Mouse (Mus musculus): ENCODE results near the gene Zfp768.
"Not testable (repeated sequence)": the region's sequence is repeated elsewhere in the genome, so short reads cannot be mapped to it uniquely, and the experiment has no call there.

Zfp768 gene

DNA sequence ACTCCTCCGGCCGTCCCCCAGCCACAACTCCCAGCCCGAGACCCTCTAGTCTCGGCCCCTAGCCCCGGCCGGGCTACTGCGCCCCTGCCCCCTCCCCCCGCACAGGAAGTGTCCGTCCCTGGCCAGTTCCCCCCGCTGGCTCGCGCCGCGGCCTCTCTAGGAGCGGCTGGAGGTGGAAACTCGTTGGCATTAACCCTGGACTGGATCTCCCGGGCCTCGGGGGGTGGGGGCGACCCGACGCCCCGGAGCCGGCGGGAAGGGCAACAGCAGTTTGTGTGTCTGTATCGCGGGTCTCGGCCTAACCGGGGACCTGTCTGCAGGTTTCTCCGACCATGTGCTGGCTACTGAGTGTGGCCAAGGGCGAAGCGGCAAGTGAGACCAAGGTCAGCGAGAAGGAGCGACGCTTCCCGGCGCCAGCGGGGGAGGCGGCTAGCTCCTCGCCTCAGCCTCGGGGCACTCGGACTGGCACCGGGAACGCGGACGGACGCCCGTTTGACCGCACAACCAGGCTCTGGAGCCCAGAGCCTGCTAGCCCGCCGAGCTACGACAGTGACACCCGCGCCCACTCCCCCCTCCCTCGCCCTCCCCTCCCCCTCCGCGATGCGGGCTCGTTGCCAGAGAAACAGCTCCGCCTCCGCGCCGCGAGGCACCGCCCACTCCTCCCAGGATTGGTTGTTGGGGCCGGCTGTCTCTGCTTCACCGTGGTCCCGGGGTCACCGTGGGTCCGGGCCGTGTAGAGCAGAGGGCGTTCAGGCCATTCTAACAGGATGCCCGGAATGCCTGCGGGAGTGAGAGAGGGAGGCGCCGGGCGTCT lies at the start of gene Zfp768:
Zfp768 (minus strand) TSS at position 78 of the 814 bp plus-strand sequence.
- peak; percentile 89 for DNase-seq (ENCODE audit: extremely low read depth, insufficient read length, low spot score)

DNA sequence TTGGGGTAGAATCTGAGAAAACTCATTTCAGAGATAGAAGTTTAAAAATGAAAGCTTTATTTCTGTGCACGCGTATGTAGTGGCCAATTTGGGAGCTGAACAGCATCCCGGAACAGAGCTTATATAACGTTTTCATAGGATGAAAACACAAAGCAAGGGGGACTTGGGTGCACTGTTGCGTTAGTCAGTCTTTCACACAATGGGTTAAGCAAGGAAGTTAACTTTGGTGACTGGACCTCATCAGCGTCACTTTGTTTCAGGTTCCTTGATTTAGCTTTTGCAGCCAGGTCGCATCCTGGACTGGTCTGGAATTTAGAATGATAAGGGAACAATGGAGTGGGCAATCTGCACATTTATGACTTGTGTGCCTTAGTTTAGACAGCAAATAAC lies 48.5 kb upstream of the Zfp768 start:
- no peak for DNase-seq (ENCODE audit: extremely low read depth, insufficient read length, low spot score)

DNA sequence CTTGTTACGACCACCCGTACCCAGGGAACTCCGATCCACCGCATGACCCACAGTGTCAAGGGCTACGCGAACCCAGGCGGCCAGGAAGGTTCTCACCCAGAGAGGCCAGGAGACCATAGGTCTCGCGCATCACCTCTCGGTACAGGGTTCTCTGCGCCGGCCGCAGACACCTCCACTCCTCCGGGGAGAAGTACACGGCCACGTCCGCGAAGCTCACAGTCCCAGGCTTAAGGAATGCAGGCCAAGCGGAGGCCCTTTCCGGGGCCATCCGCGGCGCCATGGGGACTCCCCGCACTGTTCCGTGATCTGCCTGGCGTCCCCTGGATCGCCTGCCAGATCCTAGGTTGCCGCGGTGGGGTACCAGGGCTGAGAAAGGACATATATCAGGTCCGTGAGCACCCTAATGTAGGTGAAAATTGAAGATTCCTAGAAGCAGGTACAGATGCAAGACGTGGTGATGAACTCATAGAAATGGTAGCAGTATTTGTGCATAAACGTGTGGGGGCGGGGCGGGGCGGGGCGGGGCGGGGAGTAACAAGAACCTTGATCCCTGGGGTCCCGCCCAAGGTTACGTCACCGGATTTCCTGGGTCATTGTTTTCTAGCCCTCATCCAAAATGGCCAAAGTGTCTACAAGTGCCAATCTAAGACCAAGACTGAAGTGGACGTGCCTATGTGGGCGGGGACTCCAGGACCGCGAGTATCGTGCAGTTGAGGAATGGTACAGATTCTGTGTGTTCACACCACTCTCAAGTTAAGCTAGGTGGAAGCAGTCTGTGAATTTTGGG lies 48.0 kb upstream of the Zfp768 start, which contains the start of gene E430018J23Rik:
E430018J23Rik (minus strand) TSS at position 473 of the 787 bp plus-strand sequence.
- DNase-seq (ENCODE audit: extremely low read depth, insufficient read length, low spot score) = peak; percentile 72

DNA sequence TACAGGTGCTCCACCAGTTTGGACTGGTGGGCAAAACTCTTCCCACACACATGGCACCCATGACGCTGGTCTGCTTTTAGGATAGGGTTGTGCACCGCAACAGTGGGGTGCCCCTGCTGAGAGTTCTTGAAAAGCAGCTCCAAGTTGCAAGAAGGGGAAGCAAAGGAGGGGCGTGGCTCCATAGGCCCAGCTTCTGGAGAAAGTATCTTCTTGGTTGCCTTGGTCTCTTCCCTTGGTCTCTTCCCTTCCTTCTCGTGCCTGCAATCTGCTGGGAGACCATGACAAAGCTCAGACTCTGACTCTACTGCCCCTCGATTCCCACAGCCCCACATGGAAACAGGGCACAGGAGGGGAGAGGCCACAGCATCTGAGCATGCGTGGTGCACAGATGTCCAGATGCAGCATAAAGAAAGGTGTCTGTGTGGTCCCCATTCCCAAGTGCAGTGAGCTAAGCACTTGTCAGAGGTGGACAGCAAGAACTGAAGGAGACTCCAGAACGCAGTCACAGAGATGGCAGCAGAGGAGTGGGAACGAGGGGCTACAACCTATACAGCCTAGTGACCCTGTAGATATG lies 46.9 kb upstream of the Zfp768 start:
- no peak for DNase-seq (ENCODE audit: extremely low read depth, insufficient read length, low spot score)

DNA sequence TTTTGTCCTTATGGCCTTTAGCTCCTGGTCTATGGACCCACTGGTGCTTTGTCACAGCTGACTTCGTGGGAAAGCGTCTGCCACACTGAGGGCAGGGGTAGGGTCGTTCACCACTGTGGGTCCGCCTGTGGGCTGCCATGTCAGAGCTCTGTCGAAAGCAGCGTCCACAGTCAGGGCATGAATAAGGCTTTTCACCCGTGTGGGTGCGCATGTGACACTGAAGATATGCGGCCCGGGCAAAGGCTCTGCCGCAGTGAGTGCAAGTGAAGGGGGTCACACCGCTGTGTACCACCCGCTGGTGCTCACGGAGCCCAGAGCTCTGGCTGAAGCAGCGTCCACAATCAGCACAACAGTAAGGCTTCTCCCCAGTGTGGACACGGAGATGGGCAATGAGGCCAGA lies 46.1 kb upstream of the Zfp768 start:
- no peak for DNase-seq (ENCODE audit: extremely low read depth, insufficient read length, low spot score)

DNA sequence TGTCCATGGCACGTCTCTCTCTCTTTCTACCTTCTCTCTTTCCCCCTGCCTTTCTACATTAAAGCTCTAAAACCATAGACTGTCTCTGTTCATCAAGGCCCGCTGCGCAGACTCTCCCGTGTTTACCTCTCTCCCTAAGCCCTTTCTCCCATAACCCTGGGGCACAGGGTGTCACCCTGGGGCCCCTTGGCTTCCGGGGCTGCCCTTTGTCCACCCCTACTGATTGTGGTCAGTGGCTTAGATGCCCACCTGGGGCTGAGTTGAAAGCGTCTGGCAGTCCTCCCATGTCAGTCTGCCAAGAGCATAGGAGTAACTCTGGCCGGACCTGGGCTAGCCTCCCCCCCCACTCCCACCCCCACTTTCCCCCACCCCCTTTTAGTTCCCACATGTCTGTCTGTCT lies 44.9 kb upstream of the Zfp768 start:
- no peak for DNase-seq (ENCODE audit: extremely low read depth, insufficient read length, low spot score)

DNA sequence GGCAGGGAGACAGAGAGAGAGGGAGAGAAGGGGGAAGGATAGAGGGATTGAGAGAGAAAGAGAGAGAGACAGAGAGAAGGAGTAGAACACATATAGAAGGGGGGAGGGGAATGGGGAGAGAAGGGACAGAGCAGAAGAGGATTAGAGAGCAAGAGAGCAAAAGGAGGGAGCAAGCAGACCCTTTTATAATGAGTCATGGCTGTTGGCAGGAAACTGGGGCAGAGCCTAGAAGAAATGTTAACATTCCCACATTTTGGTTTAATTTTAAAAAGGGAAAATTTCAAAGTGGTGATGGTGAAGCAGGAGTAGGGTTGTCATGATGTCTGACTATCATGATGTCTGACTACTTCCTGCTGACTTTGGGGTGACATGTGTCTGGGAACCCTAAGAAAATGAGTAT lies 42.8 kb upstream of the Zfp768 start:
- DNase-seq (ENCODE audit: extremely low read depth, insufficient read length, low spot score) = not testable (repeated sequence)

DNA sequence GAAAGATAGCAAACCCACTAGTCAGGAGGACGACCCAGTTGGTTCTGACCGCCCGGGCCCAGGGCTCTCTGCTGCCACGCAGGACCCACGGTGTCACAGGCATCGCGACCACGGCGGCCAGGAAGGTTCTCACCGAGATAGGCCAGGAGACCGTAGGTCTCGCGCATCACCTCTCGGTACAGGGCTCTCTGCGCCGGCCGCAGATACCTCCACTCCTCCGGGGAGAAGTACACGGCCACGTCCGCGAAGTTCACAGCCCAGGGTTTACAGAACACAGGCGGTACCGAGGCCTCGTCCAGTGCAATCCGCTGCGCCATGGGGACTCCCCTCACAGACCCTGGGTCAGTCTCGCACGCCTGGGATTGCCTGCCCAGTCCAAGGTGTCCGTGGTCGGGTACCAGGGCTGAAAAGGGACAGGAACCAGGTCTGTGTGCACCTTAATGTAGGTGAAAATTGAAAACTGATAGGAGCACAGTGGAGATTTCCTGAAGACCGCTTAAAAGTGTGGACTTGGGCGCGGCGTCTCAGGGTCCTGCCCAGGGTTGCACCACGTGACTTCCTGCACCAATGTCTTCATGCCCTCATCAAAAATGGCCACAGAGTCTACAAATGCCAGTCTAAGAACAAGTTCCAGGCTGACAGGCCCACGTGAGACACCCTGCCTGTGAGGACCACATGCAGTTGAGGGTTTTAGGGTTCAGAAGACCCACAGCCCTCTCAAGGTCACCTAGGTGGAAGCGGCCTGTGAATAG lies 41.4 kb upstream of the Zfp768 start, which contains the start of gene 9130019O22Rik:
9130019O22Rik (minus strand) TSS at position 526 of the 752 bp plus-strand sequence.
- DNase-seq (ENCODE audit: extremely low read depth, insufficient read length, low spot score) = peak; percentile 68

DNA sequence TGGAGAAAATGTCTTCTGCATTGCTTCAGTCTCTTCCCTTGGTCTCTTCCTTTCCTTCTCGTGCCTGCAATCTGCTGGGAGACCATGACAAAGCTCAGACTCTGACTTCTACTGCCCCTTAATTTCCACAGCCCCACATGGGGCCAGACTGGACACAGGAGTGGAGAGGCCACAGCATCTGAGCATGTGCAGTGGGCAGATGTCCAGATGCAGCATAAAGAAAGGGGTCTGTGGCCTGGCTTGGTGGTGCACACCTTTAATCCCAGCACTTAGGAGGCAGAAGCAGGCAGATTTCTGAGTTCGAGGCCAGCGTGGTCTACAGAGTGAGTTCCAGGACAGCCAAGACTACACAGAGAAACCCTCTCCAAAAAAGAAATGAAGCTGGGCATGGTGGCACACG lies 40.2 kb upstream of the Zfp768 start:
- DNase-seq (ENCODE audit: extremely low read depth, insufficient read length, low spot score) = not testable (repeated sequence)

DNA sequence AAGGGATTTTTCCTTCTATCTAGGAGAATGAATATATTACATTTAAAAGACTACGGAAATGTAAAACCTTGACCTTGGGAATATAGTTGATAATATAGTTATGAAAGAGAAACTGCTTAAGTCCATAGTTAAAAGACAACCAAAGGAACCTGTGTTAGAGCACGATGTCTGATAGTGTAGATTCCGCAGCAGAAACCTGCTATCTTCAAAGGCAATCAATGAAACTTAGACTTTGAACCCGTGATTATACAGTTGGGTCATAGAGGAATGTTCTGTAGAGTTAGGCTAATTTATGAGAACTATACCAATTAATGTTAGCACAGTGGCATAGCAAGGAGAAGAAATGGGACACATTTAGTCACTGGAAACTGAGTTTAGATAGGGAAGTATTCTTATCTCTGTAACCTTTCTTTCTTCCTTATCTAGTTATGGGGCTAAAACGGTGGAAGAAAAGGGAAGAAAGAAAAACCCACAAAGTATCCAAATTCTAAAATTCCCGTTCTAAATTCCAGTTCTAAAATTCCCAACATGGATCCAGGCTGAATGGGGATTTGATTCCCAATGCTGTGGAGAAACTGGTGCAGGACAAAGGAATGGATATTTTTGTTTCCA lies 33.0 kb upstream of the Zfp768 start:
- DNase-seq (ENCODE audit: extremely low read depth, insufficient read length, low spot score) = no peak

DNA sequence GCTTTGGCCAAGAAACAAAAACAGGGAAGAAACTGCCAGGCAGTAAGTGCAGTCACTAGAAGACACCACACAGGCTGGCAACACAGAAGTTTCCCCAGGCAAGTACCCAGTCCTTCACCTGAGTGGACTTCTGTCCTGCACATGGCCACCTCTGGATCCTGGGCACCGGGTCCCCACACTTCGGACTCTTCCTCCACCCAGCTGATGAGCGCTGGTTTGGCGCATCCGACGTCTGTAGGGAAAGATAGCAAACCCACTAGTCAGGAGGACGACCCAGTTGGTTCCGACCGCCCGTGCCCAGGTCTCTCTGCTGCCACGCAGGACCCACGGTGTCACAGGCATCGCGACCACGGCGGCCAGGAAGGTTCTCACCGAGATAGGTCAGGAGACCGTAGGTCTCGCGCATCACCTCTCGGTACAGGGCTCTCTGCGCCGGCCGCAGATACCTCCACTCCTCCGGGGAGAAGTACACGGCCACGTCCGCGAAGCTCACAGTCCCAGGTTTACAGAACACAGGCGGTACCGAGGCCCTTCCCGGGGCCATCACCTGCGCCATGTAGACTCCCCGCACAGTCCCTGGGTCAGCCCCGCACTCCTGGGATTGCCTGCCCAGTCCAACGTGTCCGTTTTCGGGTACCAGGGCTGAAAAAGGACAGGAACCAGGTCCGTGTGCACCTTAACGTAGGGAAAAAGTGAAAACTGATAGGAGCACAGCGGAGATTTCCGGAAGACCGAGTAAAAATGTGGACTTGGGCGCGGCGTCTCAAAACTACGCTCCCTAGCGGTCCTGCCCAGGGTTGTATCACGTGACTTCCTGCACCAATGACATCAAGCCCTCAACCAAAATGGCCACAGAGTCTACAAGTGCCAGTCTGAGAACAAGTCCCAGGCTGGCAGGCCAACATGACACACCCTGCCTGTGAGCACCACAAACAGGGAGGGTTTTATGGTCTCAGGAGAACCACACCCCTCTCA lies 30.2 kb upstream of the Zfp768 start, which contains the start of gene Zfp747:
Zfp747 (minus strand) TSS at position 780 of the 975 bp plus-strand sequence.
- peak; percentile 81 for DNase-seq (ENCODE audit: extremely low read depth, insufficient read length, low spot score)

DNA sequence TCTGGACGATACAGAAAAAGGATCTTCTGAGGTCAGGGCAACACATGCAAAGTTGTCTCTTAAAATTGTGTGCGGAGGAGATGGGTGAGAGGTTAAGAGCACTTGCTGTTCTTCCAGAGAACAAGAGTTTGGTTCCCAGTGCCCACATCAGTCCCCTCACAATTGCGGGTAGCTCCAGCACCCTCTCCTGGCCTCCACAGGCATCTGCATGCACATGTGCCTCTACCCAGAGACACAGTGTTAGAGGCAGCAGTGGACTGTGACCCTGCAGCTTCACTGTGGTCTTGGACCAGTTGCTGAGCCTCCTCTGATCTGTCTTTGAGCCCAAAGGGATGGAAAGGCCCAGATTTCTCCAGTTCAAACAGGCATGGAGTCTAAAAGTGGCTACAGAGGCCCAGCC lies 26.5 kb upstream of the Zfp768 start:
- DNase-seq (ENCODE audit: extremely low read depth, insufficient read length, low spot score) = not testable (repeated sequence)

DNA sequence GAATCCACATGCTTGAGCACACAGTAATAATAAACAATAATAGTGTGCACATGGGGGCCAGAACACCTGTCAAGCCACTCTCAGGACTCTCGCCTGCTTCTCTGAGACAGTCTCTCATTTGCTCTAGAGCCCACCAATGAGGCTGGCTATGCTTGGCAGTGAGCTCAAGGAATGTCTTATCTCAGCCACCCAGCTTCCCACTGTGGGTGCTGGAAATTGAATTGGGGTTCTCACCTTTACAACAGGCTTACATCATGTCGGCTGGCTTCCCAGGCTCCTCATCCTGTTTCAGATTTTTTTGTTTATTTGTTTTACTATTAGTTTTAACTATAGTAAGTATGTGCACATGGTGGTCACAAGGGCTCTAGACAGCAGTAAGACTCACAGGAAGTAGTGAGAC lies 25.8 kb upstream of the Zfp768 start:
- DNase-seq (ENCODE audit: extremely low read depth, insufficient read length, low spot score) = no peak

DNA sequence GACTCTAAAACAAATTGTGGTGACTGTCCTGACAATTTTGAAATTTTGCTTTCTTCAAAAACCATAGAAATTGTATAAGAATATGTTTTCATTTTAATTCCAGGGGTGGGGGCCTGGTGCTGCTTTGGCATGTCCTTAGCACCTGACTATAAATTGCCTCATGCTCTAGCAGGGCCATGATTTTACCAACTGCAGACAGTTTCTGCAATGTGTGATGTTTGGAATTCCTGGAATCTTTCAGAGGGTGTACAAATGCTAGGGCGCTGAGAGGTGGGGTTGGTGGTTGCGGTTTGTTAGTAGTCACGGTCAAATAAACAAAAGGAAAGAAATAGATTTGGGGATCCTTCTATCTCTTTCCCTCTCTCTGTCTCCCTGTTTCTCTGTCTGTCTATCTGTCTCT lies 20.9 kb upstream of the Zfp768 start:
- DNase-seq (ENCODE audit: extremely low read depth, insufficient read length, low spot score) = no peak

DNA sequence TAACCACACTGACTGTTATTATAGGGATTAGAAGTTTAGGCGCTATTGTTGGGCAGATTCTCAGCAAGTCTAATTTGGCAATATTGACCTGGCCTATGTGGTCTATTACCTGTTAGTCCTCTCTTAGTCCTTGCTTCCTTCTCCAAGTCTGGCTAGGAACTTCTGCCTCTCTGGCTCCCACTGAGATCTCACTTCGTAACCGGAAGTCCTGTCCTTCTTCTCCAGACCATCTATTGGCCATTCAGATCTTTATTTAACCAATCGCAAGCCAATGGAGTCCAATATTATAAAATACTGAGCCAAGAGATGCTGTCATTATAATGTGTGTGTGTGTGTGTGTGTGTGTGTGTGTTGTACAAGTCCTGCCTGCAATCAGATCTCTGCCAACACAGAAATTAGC lies 18.8 kb upstream of the Zfp768 start:
- DNase-seq (ENCODE audit: extremely low read depth, insufficient read length, low spot score) = no peak

DNA sequence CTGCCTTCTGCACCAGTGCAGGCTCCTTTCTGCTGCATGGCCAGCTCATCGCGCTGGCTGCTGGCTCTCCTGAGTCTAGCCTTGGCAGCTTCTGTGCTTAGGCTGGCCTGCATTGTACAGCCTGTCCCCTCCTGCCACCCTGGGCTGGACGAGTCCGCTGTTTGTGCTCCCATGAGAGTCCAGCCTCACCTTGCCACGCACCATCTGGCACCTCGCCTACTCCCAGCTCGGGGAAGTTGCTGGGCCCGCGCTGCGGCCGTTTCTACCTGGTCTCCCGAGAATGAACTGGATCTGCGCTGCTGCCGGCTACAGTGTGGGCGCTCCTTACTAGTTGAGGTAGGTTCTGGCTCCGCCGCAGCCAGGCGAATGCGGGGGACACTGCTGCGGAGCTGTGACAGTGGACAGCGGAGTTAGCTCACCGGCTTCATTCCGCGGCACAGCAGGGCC lies 18.1 kb upstream of the Zfp768 start:
- no peak for DNase-seq (ENCODE audit: extremely low read depth, insufficient read length, low spot score)

DNA sequence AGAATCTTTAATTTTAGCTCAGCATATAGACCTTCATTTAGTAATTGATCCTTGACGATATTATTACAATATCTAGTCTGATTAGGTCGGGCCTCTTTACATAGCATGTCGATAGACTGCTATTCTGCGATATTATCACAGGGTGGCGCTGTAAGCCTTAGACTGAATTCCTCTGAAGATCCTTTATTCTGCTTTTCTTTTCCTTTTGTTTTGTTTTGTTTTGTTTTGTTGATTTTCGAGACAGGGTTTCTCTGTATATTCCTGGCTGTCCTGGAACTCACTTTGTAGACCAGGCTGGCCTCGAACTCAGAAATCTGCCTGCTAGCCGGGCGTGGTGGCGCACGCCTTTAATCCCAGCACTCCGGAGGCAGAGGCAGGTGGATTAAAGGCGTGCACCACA lies 17.0 kb upstream of the Zfp768 start:
- not testable (repeated sequence) for DNase-seq (ENCODE audit: extremely low read depth, insufficient read length, low spot score)

DNA sequence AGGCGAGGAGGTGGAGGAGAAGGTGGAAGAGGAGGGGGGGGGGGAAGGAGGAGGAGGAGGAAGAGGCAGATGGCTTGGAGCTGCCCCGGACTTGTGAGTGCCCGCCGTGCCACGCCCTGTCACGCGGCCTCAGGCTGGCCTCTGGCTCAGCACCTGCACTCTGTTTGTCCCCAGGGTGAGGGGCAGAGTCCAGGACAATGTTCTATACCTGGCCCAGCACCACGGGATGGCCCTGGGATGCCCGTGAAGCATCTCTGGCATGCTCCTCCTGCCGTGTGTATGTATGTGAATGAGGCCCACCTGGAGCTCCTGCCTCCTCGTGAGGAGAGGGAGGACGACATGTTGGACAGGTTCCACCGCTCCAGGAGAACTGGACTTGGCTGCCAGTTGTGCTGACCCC lies 16.1 kb upstream of the Zfp768 start:
- no peak for DNase-seq (ENCODE audit: extremely low read depth, insufficient read length, low spot score)

DNA sequence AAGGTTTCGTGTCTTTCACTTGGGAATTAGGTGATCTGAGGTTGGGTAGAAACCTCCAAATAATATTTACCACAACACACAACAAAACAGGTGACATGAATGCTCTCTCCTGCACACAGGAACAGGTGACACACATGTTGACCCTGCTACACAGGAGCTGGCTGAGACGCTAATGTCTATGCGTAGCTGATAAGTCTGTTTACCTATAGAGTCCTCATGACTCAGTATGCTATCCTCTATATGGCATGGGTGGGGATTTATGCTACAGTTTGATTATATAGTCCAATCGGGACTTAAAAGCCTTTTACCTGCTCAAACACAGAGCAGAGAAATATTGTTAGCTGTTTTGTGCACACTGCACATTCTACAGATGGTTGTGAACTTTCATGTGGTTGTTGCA lies 14.9 kb upstream of the Zfp768 start:
- no peak for DNase-seq (ENCODE audit: extremely low read depth, insufficient read length, low spot score)
